Mouse (Mus musculus): ENCODE measurements around the gene Col4a1. TPM values are rescaled to one million over a fixed set of nuclear protein-coding genes. Genes with fewer than 3 reads are reported as not detected.

Col4a1 gene
- polyA plus RNA-seq, 1 experiment from 2014 or later = 102 TPM

DNA sequence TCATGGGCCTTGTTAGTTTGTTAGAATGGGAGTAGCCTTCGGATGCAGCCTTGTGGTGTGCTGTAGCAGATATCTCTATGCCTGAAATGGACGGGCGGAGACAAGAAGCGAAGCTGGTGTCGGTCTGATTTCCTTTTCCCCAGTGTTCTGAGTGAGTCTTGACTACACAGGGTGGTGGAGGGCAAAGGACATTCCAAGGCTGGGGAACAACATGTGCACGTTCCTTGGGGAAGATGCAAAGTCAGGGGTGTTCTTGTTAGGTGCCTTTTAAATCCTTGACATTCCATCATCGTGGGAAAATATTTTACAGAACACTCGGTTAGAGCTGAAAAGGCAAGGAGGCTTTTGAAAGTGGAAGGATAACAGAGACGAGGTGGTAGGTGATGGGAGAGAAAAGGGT is 31.8 kb upstream of the Col4a1 start:
- Histone ChIP-seq H3K36me3 (replicated peaks) (no peaks in the 10 kb centered on the region), H3K27me3 (no peaks in the 10 kb centered on the region), H3K9ac (no peak overlapping the region), H3K27ac (no peak overlapping the region), H3K4me3 (replicated peaks) (no peak overlapping the region), H3K4me2 (no peak overlapping the region), H3K4me1 (no peaks in the 10 kb centered on the region), H3K9me3 (no peaks in the 10 kb centered on the region)
- no peak for ATAC-seq (ENCODE audit: low FRiP score)
- 89% methylated on average over 9 of the region's 9 CpGs for WGBS

DNA sequence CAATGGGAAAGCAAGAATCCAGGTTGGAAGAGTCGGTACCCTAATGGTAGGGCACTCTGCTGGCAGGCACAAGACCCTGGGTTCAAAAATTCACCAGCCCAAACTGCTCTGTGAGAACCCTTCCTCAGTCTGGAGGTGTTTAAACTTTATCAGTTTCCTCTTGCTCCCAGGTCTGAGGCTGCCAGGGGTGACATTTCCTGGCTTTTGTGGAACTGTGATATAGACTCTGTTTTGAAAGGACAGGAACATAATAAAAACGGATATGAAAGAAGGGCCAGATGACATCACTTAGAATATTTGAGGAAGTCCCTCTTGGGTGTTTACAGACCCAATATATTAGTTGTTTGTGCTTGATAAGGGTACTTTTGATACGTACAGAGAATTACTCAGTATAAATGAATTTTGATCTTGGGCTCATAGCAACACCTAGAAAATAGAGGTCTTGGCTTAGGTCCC is 28.5 kb upstream of the Col4a1 start:
- H3K27me3 ChIP-seq = no peaks in the 10 kb centered on the region
- no peak overlapping the region for H3K27ac ChIP-seq
- H3K9ac ChIP-seq = no peak overlapping the region
- WGBS = 85% methylated on average over 3 of the region's 3 CpGs
- H3K4me2 ChIP-seq = no peak overlapping the region
- peaks cover 4% of the 10 kb centered on the region; the same call in 1 of the 2 replicates for H3K4me1 ChIP-seq
- ATAC-seq (ENCODE audit: low FRiP score) = no peak
- no peaks in the 10 kb centered on the region for H3K36me3 ChIP-seq (replicated peaks)
- H3K4me3 ChIP-seq (replicated peaks) = no peak overlapping the region
- H3K9me3 ChIP-seq = no peaks in the 10 kb centered on the region

DNA sequence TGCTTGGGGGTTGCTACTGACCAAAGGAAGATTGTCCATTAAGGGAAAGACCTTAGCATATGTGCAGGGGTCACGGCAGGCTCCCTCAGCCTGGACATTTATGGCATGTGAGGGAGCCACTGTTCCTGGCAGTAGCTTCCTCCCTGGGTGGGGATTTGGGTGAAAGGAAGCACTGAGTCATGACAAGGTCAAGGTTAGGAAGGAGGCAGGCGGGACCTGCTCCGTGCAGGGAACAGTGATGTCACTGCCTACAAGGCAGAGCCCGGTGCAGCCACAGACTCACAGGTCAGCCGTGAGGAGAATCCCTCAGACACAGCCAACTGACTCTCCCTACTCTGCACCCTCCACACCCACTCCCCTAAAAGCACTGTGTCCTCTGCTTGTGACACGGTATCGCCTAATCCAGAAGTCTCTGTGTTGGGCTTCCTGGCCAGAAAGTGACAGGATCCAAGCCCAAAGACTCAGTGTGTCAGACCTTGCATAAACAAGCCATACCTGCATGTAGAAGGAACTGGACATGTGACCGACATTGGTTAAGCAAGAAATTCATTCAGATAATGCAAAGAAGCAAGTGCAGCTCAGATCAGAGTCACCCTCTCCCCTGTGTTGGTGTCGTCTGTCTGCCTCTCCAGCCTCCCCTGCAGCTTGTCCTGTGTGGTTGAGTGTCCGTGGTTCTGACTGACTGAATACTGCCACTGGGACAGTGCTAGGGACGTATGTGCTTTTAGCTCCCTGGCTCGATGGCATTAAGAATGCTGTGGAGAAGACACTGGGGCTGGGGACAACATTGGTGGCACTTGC is 27.9 kb upstream of the Col4a1 start:
- Histone ChIP-seq H3K4me3 (replicated peaks) (no peak overlapping the region), H3K9ac (no peak overlapping the region), H3K4me2 (no peak overlapping the region), H3K9me3 (no peaks in the 10 kb centered on the region), H3K36me3 (replicated peaks) (no peaks in the 10 kb centered on the region), H3K27me3 (no peaks in the 10 kb centered on the region), H3K4me1 (peaks cover 4% of the 10 kb centered on the region; the same call in 1 of the 2 replicates), H3K27ac (no peak overlapping the region)
- ATAC-seq (ENCODE audit: low FRiP score) = no peak
- 87% methylated on average over 12 of the region's 12 CpGs for WGBS

DNA sequence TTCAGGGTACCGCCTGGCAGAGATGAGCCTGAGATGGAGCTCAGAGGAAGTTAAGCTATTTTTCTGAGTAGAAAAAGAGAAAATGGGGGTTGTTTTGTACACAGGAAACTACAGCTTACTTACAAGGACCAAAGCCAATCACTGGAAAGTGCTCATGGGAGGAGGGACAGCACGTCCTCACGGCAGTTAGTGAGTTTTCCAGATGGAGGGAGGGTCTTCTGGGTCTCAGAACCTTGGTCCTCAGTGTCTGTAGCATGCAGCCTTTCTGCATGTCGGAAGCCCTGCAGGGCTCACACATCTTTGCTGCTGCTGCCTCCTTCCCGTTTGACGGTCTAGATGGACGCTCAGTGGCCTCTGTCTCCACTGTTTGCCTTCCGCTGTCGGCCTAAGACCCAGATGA is 25.9 kb upstream of the Col4a1 start:
- Histone ChIP-seq H3K9ac (no peak overlapping the region), H3K4me3 (replicated peaks) (no peak overlapping the region), H3K4me2 (no peak overlapping the region), H3K27ac (no peak overlapping the region), H3K27me3 (no peaks in the 10 kb centered on the region), H3K9me3 (no peaks in the 10 kb centered on the region), H3K36me3 (replicated peaks) (no peaks in the 10 kb centered on the region), H3K4me1 (peaks cover 4% of the 10 kb centered on the region; the same call in 1 of the 2 replicates)
- WGBS = 94% methylated on average over 9 of the region's 9 CpGs
- no peak for ATAC-seq (ENCODE audit: low FRiP score)

DNA sequence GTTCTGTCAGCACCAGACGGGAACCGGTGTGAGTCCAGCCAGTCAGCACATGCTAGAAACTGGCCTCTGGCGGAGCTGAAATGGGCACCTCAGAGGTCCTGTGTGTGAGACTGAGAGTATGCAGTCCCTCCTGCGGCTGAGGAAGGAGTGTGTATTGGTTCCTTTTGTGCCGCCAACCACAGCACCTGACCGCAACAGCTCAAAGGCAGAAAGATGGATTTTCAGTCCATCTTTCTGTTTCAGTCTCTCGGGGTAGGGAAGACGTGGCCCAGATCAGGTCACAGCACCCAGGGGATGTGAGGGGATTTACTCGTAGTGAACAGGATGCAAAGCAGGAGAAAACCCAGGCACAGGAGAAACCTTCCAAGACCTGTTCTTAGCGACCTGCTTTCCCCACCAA is 25.0 kb upstream of the Col4a1 start:
- no peak overlapping the region for H3K9ac ChIP-seq
- ATAC-seq (ENCODE audit: low FRiP score) = no peak

DNA sequence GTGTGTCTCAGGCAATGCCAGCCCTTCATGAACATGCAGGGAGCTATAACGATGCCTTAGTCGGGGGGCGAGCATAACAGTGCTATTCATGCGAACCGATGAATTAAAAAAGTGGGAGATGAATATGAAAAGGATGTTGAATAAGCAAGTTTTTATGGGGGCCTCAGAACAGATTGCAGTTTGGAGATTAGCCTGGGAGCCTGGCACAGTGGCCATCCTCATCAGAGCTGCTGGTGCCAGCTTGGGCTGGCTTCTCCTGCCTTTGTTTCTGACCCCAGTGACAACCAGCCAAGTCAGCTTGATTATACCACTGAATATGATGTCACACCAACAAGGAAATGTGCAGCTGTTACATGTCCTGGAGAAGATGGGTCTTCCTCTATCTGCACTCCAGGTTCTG is 23.7 kb upstream of the Col4a1 start:
- Histone ChIP-seq H3K9me3 (no peaks in the 10 kb centered on the region), H3K27ac (no peak overlapping the region), H3K27me3 (no peaks in the 10 kb centered on the region), H3K4me1 (peaks cover 4% of the 10 kb centered on the region; the same call in 1 of the 2 replicates), H3K4me3 (replicated peaks) (no peak overlapping the region), H3K36me3 (replicated peaks) (no peaks in the 10 kb centered on the region), H3K9ac (no peak overlapping the region), H3K4me2 (no peak overlapping the region)
- no peak for ATAC-seq (ENCODE audit: low FRiP score)
- WGBS = 67% methylated on average over 5 of the region's 5 CpGs

More for the DNA sequence above, 25.0 kb upstream of the Col4a1 start:
- Histone ChIP-seq H3K9me3 (no peaks in the 10 kb centered on the region), H3K36me3 (replicated peaks) (no peaks in the 10 kb centered on the region), H3K4me2 (no peak overlapping the region), H3K27me3 (no peaks in the 10 kb centered on the region), H3K27ac (no peak overlapping the region), H3K4me3 (replicated peaks) (no peak overlapping the region), H3K4me1 (peaks cover 4% of the 10 kb centered on the region; the same call in 1 of the 2 replicates)
- 87% methylated on average over 10 of the region's 10 CpGs for WGBS

DNA sequence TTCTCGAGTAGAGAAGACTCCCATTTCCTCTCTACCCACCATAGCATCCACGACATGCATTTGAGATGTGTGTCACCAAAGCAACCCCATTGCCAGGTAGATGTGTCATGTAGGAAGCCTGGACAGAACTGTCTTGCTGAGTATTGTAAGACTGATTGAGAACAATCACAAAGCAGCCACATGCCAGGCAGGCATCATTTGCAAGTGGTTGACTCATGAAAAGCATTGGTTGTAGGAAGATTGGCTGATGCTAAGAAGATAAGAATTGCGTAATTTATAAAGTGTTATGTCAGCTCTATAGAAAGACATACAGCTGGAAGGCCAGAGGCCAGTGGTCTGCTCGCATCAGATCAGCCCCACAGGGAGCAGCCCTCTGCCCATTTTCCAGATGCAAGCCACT is 22.6 kb upstream of the Col4a1 start:
- Histone ChIP-seq H3K4me3 (replicated peaks) (no peak overlapping the region), H3K4me1 (peaks cover 4% of the 10 kb centered on the region; the same call in 1 of the 2 replicates), H3K4me2 (no peak overlapping the region), H3K27me3 (no peaks in the 10 kb centered on the region), H3K36me3 (replicated peaks) (no peaks in the 10 kb centered on the region), H3K9me3 (no peaks in the 10 kb centered on the region), H3K27ac (no peak overlapping the region), H3K9ac (no peak overlapping the region)
- ATAC-seq (ENCODE audit: low FRiP score) = no peak
- 93% methylated on average over 4 of the region's 4 CpGs for WGBS

DNA sequence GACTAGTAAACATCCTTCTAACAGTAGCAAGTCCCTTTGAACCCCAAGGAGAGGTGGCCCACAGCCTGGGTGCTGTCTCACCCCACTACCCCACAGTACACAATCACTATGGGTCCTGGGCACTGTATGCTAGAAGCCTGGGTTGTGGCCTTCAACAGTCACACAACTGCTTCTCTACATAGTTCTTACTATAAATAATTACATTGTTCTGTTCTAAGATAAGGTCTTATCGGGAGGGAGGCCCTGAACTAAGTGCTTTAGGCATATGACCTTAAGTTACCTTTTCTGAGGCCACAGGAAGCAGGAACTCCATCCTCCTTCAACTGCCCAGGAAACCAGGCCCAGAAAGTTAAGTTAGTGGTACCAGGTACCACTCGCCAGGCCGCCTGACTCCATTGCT is 21.9 kb upstream of the Col4a1 start:
- no peaks in the 10 kb centered on the region for H3K36me3 ChIP-seq (replicated peaks)
- ATAC-seq (ENCODE audit: low FRiP score) = no peak
- 95% methylated on average over 3 of the region's 3 CpGs for WGBS
- no peak overlapping the region for H3K4me2 ChIP-seq
- no peaks in the 10 kb centered on the region for H3K9me3 ChIP-seq
- no peak overlapping the region for H3K27ac ChIP-seq
- peaks cover 4% of the 10 kb centered on the region; the same call in 1 of the 2 replicates for H3K4me1 ChIP-seq
- no peak overlapping the region for H3K4me3 ChIP-seq (replicated peaks)
- H3K27me3 ChIP-seq = no peaks in the 10 kb centered on the region
- no peak overlapping the region for H3K9ac ChIP-seq

DNA sequence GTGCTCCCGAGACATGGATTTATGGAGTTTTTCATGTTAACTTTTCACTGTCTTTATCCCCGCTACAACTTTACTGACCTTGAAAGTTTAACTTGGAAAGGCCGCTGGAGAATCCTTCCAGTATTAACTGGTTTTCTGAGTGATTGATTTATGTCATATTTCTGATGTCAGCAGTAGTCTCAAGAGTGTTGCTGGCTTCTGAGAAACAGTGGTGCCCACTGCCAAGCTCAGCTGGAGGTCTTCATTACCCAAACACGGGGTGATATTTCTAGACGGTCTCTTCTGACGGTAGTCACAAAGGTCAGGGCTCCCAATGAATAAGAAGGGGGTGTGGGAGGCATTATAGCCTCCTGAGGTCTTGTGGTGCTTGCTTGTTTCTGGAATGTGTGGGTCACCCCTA is 21.1 kb upstream of the Col4a1 start:
- peaks cover 4% of the 10 kb centered on the region; the same call in 1 of the 2 replicates for H3K4me1 ChIP-seq
- no peak overlapping the region for H3K4me2 ChIP-seq
- no peaks in the 10 kb centered on the region for H3K27me3 ChIP-seq
- H3K9ac ChIP-seq = no peak overlapping the region
- ATAC-seq (ENCODE audit: low FRiP score) = no peak
- no peak overlapping the region for H3K4me3 ChIP-seq (replicated peaks)
- H3K9me3 ChIP-seq = no peaks in the 10 kb centered on the region
- H3K36me3 ChIP-seq (replicated peaks) = no peaks in the 10 kb centered on the region
- H3K27ac ChIP-seq = no peak overlapping the region
- WGBS = 82% methylated on average over 6 of the region's 6 CpGs

DNA sequence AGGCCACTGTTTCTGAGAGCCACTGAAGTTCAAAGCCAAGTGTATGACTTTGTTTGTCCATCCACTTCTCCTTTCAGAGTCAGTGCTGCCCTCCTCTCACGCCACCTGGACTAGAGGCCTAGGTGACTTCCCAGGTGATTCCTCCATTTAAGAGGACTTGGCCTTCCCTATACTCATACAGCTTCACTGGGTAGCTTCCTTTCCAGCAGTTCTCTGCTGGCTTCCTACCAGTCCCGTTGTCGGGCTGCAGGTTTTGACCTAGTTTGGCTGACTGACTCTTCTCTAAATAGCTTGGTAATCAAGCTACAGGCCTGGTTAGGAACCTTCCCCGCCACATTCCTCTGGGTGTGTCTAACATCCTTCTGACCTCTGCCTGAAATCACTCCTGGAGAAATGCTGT is 18.9 kb upstream of the Col4a1 start:
- no peak overlapping the region for H3K27ac ChIP-seq
- no peaks in the 10 kb centered on the region for H3K27me3 ChIP-seq
- peaks cover 4% of the 10 kb centered on the region; the same call in 1 of the 2 replicates for H3K4me1 ChIP-seq
- H3K9me3 ChIP-seq = no peaks in the 10 kb centered on the region
- ATAC-seq (ENCODE audit: low FRiP score) = no peak
- no peak overlapping the region for H3K9ac ChIP-seq
- H3K4me3 ChIP-seq (replicated peaks) = no peak overlapping the region
- no peaks in the 10 kb centered on the region for H3K36me3 ChIP-seq (replicated peaks)
- H3K4me2 ChIP-seq = no peak overlapping the region
- 86% methylated on average over 4 of the region's 4 CpGs for WGBS

DNA sequence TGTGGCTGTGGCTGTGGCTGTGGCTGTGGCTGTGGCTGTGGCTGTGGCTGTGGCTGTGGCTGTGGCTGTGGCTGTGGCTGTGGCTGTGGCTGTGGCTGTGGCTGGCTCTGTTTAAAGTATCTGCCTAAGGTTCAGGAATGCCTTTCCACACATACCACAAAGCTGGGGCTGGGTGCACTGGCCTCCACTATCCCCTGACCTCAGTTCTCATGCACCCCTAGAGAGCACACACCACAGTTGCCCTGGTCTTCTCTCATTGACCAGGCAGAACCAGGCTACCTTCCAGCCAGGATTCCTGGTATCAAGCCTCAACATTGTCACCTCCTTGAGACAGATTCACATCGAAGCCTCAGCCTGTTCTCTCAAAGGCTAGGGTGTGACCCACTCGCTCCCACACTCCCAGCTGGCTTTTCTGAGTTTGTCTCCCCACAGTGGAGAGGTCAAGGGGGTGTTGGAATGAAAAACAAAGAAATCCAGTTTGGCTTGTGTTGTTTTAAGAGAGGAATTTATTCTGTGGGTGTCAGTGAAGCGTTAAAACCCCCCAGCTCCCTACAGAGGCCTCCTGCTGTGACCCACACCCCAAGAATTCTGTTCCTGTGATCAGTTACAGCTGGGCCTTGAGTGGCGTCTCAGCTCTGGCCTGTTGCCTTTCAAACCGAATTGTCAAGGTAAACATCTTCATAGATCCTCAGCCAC is 15.2 kb upstream of the Col4a1 start:
- no peaks in the 10 kb centered on the region for H3K27me3 ChIP-seq
- no peaks in the 10 kb centered on the region for H3K9me3 ChIP-seq
- ATAC-seq (ENCODE audit: low FRiP score) = no peak
- no peak overlapping the region for H3K4me3 ChIP-seq (replicated peaks)
- H3K9ac ChIP-seq = no peak overlapping the region
- H3K4me2 ChIP-seq = no peak overlapping the region
- WGBS = 57% methylated on average over 5 of the region's 5 CpGs
- no peaks in the 10 kb centered on the region for H3K36me3 ChIP-seq (replicated peaks)
- no peaks in the 10 kb centered on the region for H3K4me1 ChIP-seq
- H3K27ac ChIP-seq = no peak overlapping the region

DNA sequence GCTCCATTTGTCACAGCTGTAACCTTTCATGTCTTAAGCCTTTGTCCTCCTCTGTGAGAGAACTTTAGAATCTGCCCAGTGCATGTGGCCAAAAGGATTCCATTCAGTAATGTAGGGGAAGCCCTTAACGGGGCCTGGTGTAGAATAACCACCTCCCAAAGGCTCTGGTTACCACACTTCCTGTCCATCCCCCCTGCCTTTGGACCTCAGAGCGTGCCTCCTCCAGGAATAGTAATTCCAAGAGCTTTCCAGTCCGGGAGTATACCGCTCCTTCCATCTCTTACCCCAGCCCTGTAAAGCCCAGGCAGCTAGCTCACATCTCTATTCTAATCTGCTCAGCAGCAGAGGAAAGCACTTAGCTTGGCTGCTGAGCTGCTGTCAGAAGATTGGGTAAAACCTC is 14.7 kb upstream of the Col4a1 start:
- Histone ChIP-seq H3K27me3 (no peaks in the 10 kb centered on the region), H3K9me3 (no peaks in the 10 kb centered on the region), H3K4me2 (no peak overlapping the region), H3K27ac (no peak overlapping the region), H3K9ac (no peak overlapping the region), H3K4me3 (replicated peaks) (no peak overlapping the region), H3K36me3 (replicated peaks) (no peaks in the 10 kb centered on the region), H3K4me1 (no peaks in the 10 kb centered on the region)
- no peak for ATAC-seq (ENCODE audit: low FRiP score)
- WGBS = 58% methylated on average over 4 of the region's 4 CpGs
